In genomic region chr4:133013266-133013891, GRCm38 (mm10) we compare ENCODE assay signal across 8 mouse cellular contexts. TPM values are rescaled to one million over a fixed set of nuclear protein-coding genes. Genes with fewer than 3 reads are reported as not detected.
DNase-seq lines count a peak whose midpoint lies in the region; ATAC-seq and TF ChIP-seq lines count a peak whose summit lies in the region.

No protein-coding gene starts in this region.

- peak; percentile 48 for DNase-seq in urinary bladder, adult 2 months (ENCODE audit: low spot score)
- DNase-seq in urinary bladder, postnatal 10 days (ENCODE audit: low spot score), result no peak
- DNase-seq in embryonic facial prominence, embryonic 11.5 days (ENCODE audit: low spot score), result no peak
- DNase-seq in lung, embryonic 14.5 days, result no peak
- peak; percentile 45 for DNase-seq in right cerebral cortex, postnatal 14 days

- TF ChIP-seq CTCF in lung, embryonic 14.5 days (IDR thresholded peaks at IDR 0.05; ENCODE audit: low read depth), result no peak

- H3K4me1 ChIP-seq in embryonic facial prominence, embryonic 11.5 days (ENCODE audit: control insufficient read depth, insufficient read depth, low read length), result peaks cover 26% of the 10 kb centered on the region
- H3K4me1 ChIP-seq in heart, embryonic 12.5 days (replicated peaks), result peaks cover 64% of the 10 kb centered on the region
- H3K4me1 ChIP-seq in kidney, embryonic 14.5 days (ENCODE audit: control insufficient read depth, insufficient read depth, low read length), result peaks cover 58% of the 10 kb centered on the region
- H3K4me1 ChIP-seq in lung, embryonic 14.5 days (ENCODE audit: insufficient read depth), result peaks cover 35% of the 10 kb centered on the region

- H3K9ac ChIP-seq in embryonic facial prominence, embryonic 11.5 days (replicated peaks; ENCODE audit: low read length), result peak overlapping the region; percentile 98
- H3K9ac ChIP-seq in heart, embryonic 12.5 days, result peak overlapping the region; percentile 99
- peak overlapping the region; percentile 99 for H3K9ac ChIP-seq in kidney, embryonic 14.5 days (ENCODE audit: low read depth, low read length)
- H3K9ac ChIP-seq in lung, embryonic 14.5 days, result peak overlapping the region; percentile 95

- peak overlapping the region; percentile 91 for H3K27ac ChIP-seq in embryonic facial prominence, embryonic 11.5 days (replicated peaks; ENCODE audit: low read depth, low read length)
- H3K27ac ChIP-seq in heart, embryonic 12.5 days (ENCODE audit: poor library complexity, severe bottlenecking), result peak overlapping the region; percentile 96
- H3K27ac ChIP-seq in kidney, embryonic 14.5 days (ENCODE audit: low read depth, low read length), result peak overlapping the region; percentile 98
- peak overlapping the region; percentile 96 for H3K27ac ChIP-seq in lung, embryonic 14.5 days (ENCODE audit: low read depth)

- H3K4me3 ChIP-seq in embryonic facial prominence, embryonic 11.5 days (ENCODE audit: low read depth, low read length), result peak overlapping the region; percentile 97
- peak overlapping the region; percentile 90 for H3K4me3 ChIP-seq in heart, embryonic 12.5 days
- peak overlapping the region; percentile 98 for H3K4me3 ChIP-seq in kidney, embryonic 14.5 days (ENCODE audit: low read length)
- H3K4me3 ChIP-seq in lung, embryonic 14.5 days (ENCODE audit: low read depth, low read length), result peak overlapping the region; percentile 95

- ATAC-seq in embryonic facial prominence, embryonic 11.5 days (replicated peaks; ENCODE audit: insufficient number of reproducible peaks, low FRiP score, low TSS enrichment, low read depth), result peak; percentile 31
- ATAC-seq in heart, embryonic 12.5 days (ENCODE audit: insufficient number of reproducible peaks, low FRiP score), result peak; percentile 8; the same call in 1 of the 2 replicates
- peak; percentile 53 for ATAC-seq in kidney, embryonic 14.5 days (ENCODE audit: low FRiP score, low TSS enrichment)
- ATAC-seq in lung, embryonic 14.5 days (ENCODE audit: insufficient read depth), result peak; percentile 14
- ATAC-seq in frontal cortex, adult (ENCODE audit: low TSS enrichment), result no peak

- no peaks in the 10 kb centered on the region for H3K27me3 ChIP-seq in embryonic facial prominence, embryonic 11.5 days (ENCODE audit: control insufficient read depth, insufficient read depth, low read length)
- H3K27me3 ChIP-seq in heart, embryonic 12.5 days (replicated peaks), result peaks cover 7% of the 10 kb centered on the region; the same call in 1 of the 2 replicates
- H3K27me3 ChIP-seq in kidney, embryonic 14.5 days (ENCODE audit: control insufficient read depth, insufficient read depth, low read length), result no peaks in the 10 kb centered on the region
- peaks cover 12% of the 10 kb centered on the region for H3K27me3 ChIP-seq in lung, embryonic 14.5 days (ENCODE audit: insufficient read depth, low read length)

- peak overlapping the region; percentile 94 for H3K4me2 ChIP-seq in embryonic facial prominence, embryonic 11.5 days (ENCODE audit: low read depth, low read length)
- peak overlapping the region; percentile 97 for H3K4me2 ChIP-seq in heart, embryonic 12.5 days
- H3K4me2 ChIP-seq in kidney, embryonic 14.5 days (replicated peaks; ENCODE audit: low read depth, low read length), result peak overlapping the region; percentile 88
- H3K4me2 ChIP-seq in lung, embryonic 14.5 days, result peak overlapping the region; percentile 94

- 3% methylated on average over 15 of the region's 18 CpGs for WGBS in embryonic facial prominence, embryonic 11.5 days
- 9% methylated on average over 15 of the region's 18 CpGs for WGBS in heart, embryonic 12.5 days
- 4% methylated on average over 12 of the region's 18 CpGs for WGBS in kidney, embryonic 14.5 days
- 4% methylated on average over 16 of the region's 18 CpGs for WGBS in lung, embryonic 14.5 days

- no peaks in the 10 kb centered on the region for H3K9me3 ChIP-seq in embryonic facial prominence, embryonic 11.5 days (replicated peaks; ENCODE audit: control insufficient read depth, low read length)
- H3K9me3 ChIP-seq in heart, embryonic 12.5 days (replicated peaks), result no peaks in the 10 kb centered on the region
- H3K9me3 ChIP-seq in kidney, embryonic 14.5 days (ENCODE audit: control insufficient read depth, low read length), result no peaks in the 10 kb centered on the region
- H3K9me3 ChIP-seq in lung, embryonic 14.5 days (ENCODE audit: low read depth, low read length), result no peaks in the 10 kb centered on the region

- H3K36me3 ChIP-seq in embryonic facial prominence, embryonic 11.5 days (replicated peaks; ENCODE audit: control insufficient read depth, insufficient read depth, low read depth, low read length), result no peaks in the 10 kb centered on the region
- no peaks in the 10 kb centered on the region for H3K36me3 ChIP-seq in heart, embryonic 12.5 days
- peaks cover 5% of the 10 kb centered on the region; the same call in 1 of the 2 replicates for H3K36me3 ChIP-seq in kidney, embryonic 14.5 days (ENCODE audit: control insufficient read depth, insufficient read depth, low read length)
- peaks cover 12% of the 10 kb centered on the region; the same call in 1 of the 2 replicates for H3K36me3 ChIP-seq in lung, embryonic 14.5 days (ENCODE audit: insufficient read depth)

RNA-seq across cellular contexts. Expression of gene Ahdc1, which starts 2.3 kb away (rescaled TPM):
- 5.3 and 13.3 TPM in 2 replicates for polyA plus RNA-seq in urinary bladder, adult 2 months (2012; rRNA removed)
- 6.6 and 7.7 TPM in 2 replicates for polyA plus RNA-seq in embryonic facial prominence, embryonic 11.5 days (2014; fragmentation: Nextera tagmentation; extraction: Ambion mirVana)
- polyA plus RNA-seq in heart, embryonic 12.5 days (2016; fragmentation: Nextera tagmentation; extraction: Ambion mirVana), result 11.6 and 11.7 TPM in 2 replicates
- polyA plus RNA-seq in kidney, embryonic 14.5 days (2014; fragmentation: Nextera tagmentation; extraction: Ambion mirVana), result 11.3 and 12.1 TPM in 2 replicates
- 10.2 and 10.5 TPM in 2 replicates for polyA plus RNA-seq in lung, embryonic 14.5 days (2014; fragmentation: Nextera tagmentation; extraction: Ambion mirVana)

RNA-seq across cellular contexts. Expression of gene Fgr, which starts 39.5 kb away (rescaled TPM):
- 1.3 and 1.8 TPM in 2 replicates for polyA plus RNA-seq in urinary bladder, adult 2 months (2012; rRNA removed)
- polyA plus RNA-seq in embryonic facial prominence, embryonic 11.5 days (2014; fragmentation: Nextera tagmentation; extraction: Ambion mirVana), result 0.08 and 0.20 TPM in 2 replicates
- polyA plus RNA-seq in heart, embryonic 12.5 days (2016; fragmentation: Nextera tagmentation; extraction: Ambion mirVana), result 0.19 and 0.23 TPM in 2 replicates
- polyA plus RNA-seq in kidney, embryonic 14.5 days (2014; fragmentation: Nextera tagmentation; extraction: Ambion mirVana), result 0.23 and 0.45 TPM in 2 replicates
- 0.46 and 0.66 TPM in 2 replicates for polyA plus RNA-seq in lung, embryonic 14.5 days (2014; fragmentation: Nextera tagmentation; extraction: Ambion mirVana)

Comparison
In these comparisons a context has a peak if more than half of its experiments do, and no peak if none do; other contexts are left out.
1. DNase-seq: peak in urinary bladder, adult 2 months (single experiment) and right cerebral cortex, postnatal 14 days (single experiment); none in urinary bladder, postnatal 10 days (single experiment), embryonic facial prominence, embryonic 11.5 days (single experiment) and lung, embryonic 14.5 days (single experiment).
2. Peak in every context shown above with its lines, with median percentiles within 50 percentile points of each other: H3K27ac ChIP-seq, H3K4me2 ChIP-seq, H3K4me3 ChIP-seq and H3K9ac ChIP-seq.